Mouse (Mus musculus) midbrain, embryonic 13.5 days (tissue): ENCODE measurements around the gene Aifm3. TPM values are rescaled to one million over a fixed set of nuclear protein-coding genes. Genes with fewer than 3 reads are reported as not detected.

ENCODE experiments used
- ATAC-seq: fragments of 200-750 bp; cut with Nextera tagmentation; 2 replicates; pipeline ENCODE4 v1.8.0; 2017; ENCODE audit warnings: mild to moderate bottlenecking, moderate TSS enrichment, moderate library complexity
- H3K27ac ChIP-seq: fragments of 300-500 bp; sonication (generic); 2 replicates; pipeline ENCODE4 v1.5.1; 2015; ENCODE audit warnings: inconsistent platforms, mild to moderate bottlenecking, moderate library complexity
- H3K27me3 ChIP-seq: fragments of 300-500 bp; sonication (generic); 2 replicates; pipeline ENCODE4 v1.6.1; 2015; ENCODE audit warnings: mild to moderate bottlenecking, inconsistent platforms
- H3K36me3 ChIP-seq: fragments of 300-500 bp; sonication (generic); 2 replicates; pipeline ENCODE4 v1.6.1; 2015; ENCODE audit warnings: mild to moderate bottlenecking, inconsistent platforms
- H3K4me1 ChIP-seq: fragments of 300-500 bp; sonication (generic); replicated peaks from 2 replicates; pipeline ENCODE4 v1.6.1; 2015; ENCODE audit warnings: inconsistent platforms
- H3K4me2 ChIP-seq: fragments of 300-500 bp; sonication (generic); replicated peaks from 2 replicates; pipeline ENCODE4 v1.6.1; 2015; ENCODE audit warnings: moderate library complexity, mild to moderate bottlenecking, inconsistent platforms
- H3K4me3 ChIP-seq: fragments of 300-500 bp; sonication (generic); replicated peaks from 2 replicates; pipeline ENCODE4 v1.5.1; 2015; ENCODE audit warnings: mild to moderate bottlenecking, inconsistent platforms
- H3K9ac ChIP-seq: fragments of 300-500 bp; sonication (generic); replicated peaks from 2 replicates; pipeline ENCODE4 v1.6.1; 2015; ENCODE audit warnings: mild to moderate bottlenecking, inconsistent platforms
- H3K9me3 ChIP-seq: fragments of 300-500 bp; sonication (generic); 2 replicates; pipeline ENCODE4 v1.6.1; 2016; ENCODE audit warnings: mild to moderate bottlenecking, inconsistent platforms
- WGBS: fragments of 180-500 bp; shearing (Covaris S2); methylation state at CpG from one replicate; pipeline ENCODE4 v1.1.7; 2015; 5-methylcytosine and 5-hydroxymethylcytosine counted together
- polyA plus RNA-seq: library from polyadenylated mRNA; unstranded; fragments of >200 nt; fragmentation: Nextera tagmentation; extraction: Ambion mirVana; gene quantifications from 2 replicates; pipeline ENCODE4 v1.2.1, GENCODE M21; 2015

The Aifm3 gene
- polyA plus RNA-seq, 1 experiment from 2014 or later = 10.6 TPM

DNA sequence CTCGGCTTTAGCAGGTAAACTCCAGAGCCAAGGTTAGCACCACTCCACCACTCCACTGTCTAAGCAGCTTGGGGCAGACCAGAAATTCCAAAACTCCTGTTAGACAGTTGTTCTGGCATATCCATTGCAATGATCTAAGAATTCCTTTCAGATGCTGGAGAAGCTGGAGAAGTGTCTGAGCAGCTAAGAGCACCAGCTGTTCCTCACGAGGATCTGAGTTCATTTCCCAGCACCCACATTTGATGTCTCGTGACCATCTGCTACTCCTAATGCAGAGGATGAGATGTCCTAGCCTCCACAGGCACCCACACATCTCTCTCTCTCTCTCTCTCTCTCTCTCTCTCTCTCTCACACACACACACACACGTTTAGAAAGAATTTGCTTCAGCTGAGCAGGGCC lies 67.5 kb downstream of the Aifm3 start:
- H3K27me3 ChIP-seq = peaks cover 19% of the 10 kb centered on the region
- H3K4me1 ChIP-seq = peaks cover 52% of the 10 kb centered on the region
- H3K36me3 ChIP-seq = no peaks in the 10 kb centered on the region
- no peak overlapping the region for H3K27ac ChIP-seq
- WGBS = 54% methylated on average over 4 of the region's 4 CpGs
- H3K4me2 ChIP-seq = no peak overlapping the region
- no peak for ATAC-seq
- H3K9ac ChIP-seq = no peak overlapping the region
- no peaks in the 10 kb centered on the region for H3K9me3 ChIP-seq
- no peak overlapping the region for H3K4me3 ChIP-seq

Other genes with a start within 250 kb of the Aifm3 start
- 24.1 and 28.1 TPM in 2 replicates for gene Tmem191c, start 213.5 kb upstream of the Aifm3 start, polyA plus RNA-seq
- 1.1 and 2.2 TPM in 2 replicates for gene Serpind1, start 158.2 kb upstream of the Aifm3 start, polyA plus RNA-seq
- 21.2 and 23.3 TPM in 2 replicates for gene Snap29, start 83.6 kb upstream of the Aifm3 start, polyA plus RNA-seq
- gene Pi4ka, start 83.3 kb upstream of the Aifm3 start, polyA plus RNA-seq = 62.7 and 67.5 TPM in 2 replicates
- gene Crkl, start 37.6 kb upstream of the Aifm3 start, polyA plus RNA-seq = 88.7 and 91.2 TPM in 2 replicates
- gene Lztr1, start 19.1 kb downstream of the Aifm3 start, polyA plus RNA-seq = 124 and 133 TPM in 2 replicates
- 61.7 and 65.0 TPM in 2 replicates for gene Thap7, start 41.5 kb downstream of the Aifm3 start, polyA plus RNA-seq
- 0.28 and 0.55 TPM in 2 replicates for gene Lrrc74b, start 71.6 kb downstream of the Aifm3 start, polyA plus RNA-seq
- 1.0 and 1.3 TPM in 2 replicates for gene P2rx6, start 72.3 kb downstream of the Aifm3 start, polyA plus RNA-seq
- gene Slc7a4, start 93.6 kb downstream of the Aifm3 start, polyA plus RNA-seq = 13.8 and 14.3 TPM in 2 replicates
- 27.3 and 27.9 TPM in 2 replicates for gene Smpd4, start 129.7 kb downstream of the Aifm3 start, polyA plus RNA-seq
- gene Ccdc74a, start 156.9 kb downstream of the Aifm3 start, polyA plus RNA-seq = 4.4 and 4.8 TPM in 2 replicates
- gene Med15, start 243.3 kb downstream of the Aifm3 start, polyA plus RNA-seq = 44.7 and 47.7 TPM in 2 replicates